Mouse (Mus musculus) heart, embryonic 15.5 days (tissue): ENCODE measurements around the gene Cdca3. TPM values are rescaled to one million over a fixed set of nuclear protein-coding genes. Genes with fewer than 3 reads are reported as not detected.

Experiments used
- ATAC-seq: fragments of 200-750 bp; cut with Nextera tagmentation; replicated peaks from 2 replicates; pipeline ENCODE4 v1.8.0; 2017; ENCODE audit warnings: low read depth, moderate TSS enrichment; ENCODE audit not compliant: insufficient number of reproducible peaks, insufficient read depth, low FRiP score
- H3K27ac ChIP-seq: fragments of 300-500 bp; sonication (generic); 2 replicates; pipeline ENCODE4 v1.5.1; 2015; ENCODE audit warnings: mild to moderate bottlenecking, inconsistent platforms
- H3K27me3 ChIP-seq: fragments of 300-500 bp; sonication (generic); 2 replicates; pipeline ENCODE4 v1.6.1; 2015; ENCODE audit warnings: inconsistent platforms
- H3K36me3 ChIP-seq: fragments of 300-500 bp; sonication (generic); 2 replicates; pipeline ENCODE4 v1.6.1; 2015; ENCODE audit warnings: mild to moderate bottlenecking, inconsistent platforms
- H3K4me1 ChIP-seq: fragments of 300-500 bp; sonication (generic); replicated peaks from 2 replicates; pipeline ENCODE4 v1.6.1; 2015; ENCODE audit warnings: inconsistent platforms
- H3K4me2 ChIP-seq: fragments of 300-500 bp; sonication (generic); 2 replicates; pipeline ENCODE4 v1.6.1; 2015; ENCODE audit warnings: inconsistent platforms, mild to moderate bottlenecking, moderate library complexity
- H3K4me3 ChIP-seq: fragments of 300-500 bp; sonication (generic); 2 replicates; pipeline ENCODE4 v1.5.1; 2015; ENCODE audit warnings: mild to moderate bottlenecking, inconsistent platforms
- H3K9ac ChIP-seq: fragments of 300-500 bp; sonication (generic); 2 replicates; pipeline ENCODE4 v1.6.1; 2015; ENCODE audit warnings: mild to moderate bottlenecking, inconsistent platforms
- H3K9me3 ChIP-seq: fragments of 300-500 bp; sonication (generic); replicated peaks from 2 replicates; pipeline ENCODE4 v1.6.1; 2016; ENCODE audit warnings: inconsistent platforms
- WGBS: fragments of 180-500 bp; shearing (Covaris S2); methylation state at CpG from one replicate; pipeline ENCODE4 v1.1.7; 2015; ENCODE audit warnings: mixed read lengths; 5-methylcytosine and 5-hydroxymethylcytosine counted together
- polyA plus RNA-seq: library from polyadenylated mRNA; unstranded; fragments of >200 nt; fragmentation: Nextera tagmentation; extraction: Ambion mirVana; gene quantifications from 2 replicates; pipeline ENCODE4 v1.2.1, GENCODE M21; 2015

Cdca3 gene
- polyA plus RNA-seq, 1 experiment from 2014 or later: 117 TPM

DNA sequence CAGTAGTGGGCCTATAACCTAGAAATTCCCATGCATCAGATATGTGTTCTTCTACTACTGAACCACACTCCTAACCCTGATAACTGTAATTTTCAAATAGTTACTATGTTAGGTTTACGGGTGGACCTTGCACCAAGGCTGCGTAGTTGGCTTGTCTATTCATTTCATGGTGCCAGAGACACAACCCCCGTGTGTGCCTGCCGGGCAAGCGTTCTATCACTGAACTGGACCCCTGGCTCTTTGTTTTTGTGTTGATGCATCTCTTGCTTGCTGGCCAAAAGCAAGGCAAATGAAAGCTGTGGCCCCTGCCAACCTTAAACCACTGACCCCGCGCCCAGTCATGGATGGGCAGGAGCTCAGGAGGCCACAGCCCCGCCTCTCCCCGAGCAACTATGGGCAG lies 52.5 kb downstream of the Cdca3 start:
- Histone ChIP-seq H3K4me3 (no peak overlapping the region), H3K9ac (no peak overlapping the region), H3K27me3 (no peaks in the 10 kb centered on the region), H3K36me3 (no peaks in the 10 kb centered on the region), H3K27ac (no peak overlapping the region), H3K4me1 (peaks cover 7% of the 10 kb centered on the region), H3K9me3 (no peaks in the 10 kb centered on the region), H3K4me2 (no peak overlapping the region)
- WGBS: 94% methylated on average over 9 of the region's 9 CpGs
- ATAC-seq: no peak

Other genes starting within 250 kb of the Cdca3 start
- gene C1s2, start 193.5 kb upstream of the Cdca3 start, polyA plus RNA-seq: not detected in 2 replicates
- 41.0 and 53.6 TPM in 2 replicates for gene Lpcat3, start 166.5 kb upstream of the Cdca3 start, polyA plus RNA-seq
- gene Emg1, start 117.4 kb upstream of the Cdca3 start, polyA plus RNA-seq: 108 and 121 TPM in 2 replicates
- gene Phb2, start 117.2 kb upstream of the Cdca3 start, polyA plus RNA-seq: 307 and 324 TPM in 2 replicates
- 5.6 and 21.1 TPM in 2 replicates for gene Ptpn6, start 90.8 kb upstream of the Cdca3 start, polyA plus RNA-seq
- 387 and 416 TPM in 2 replicates for gene Grcc10, start 88.2 kb upstream of the Cdca3 start, polyA plus RNA-seq
- gene Gm45234, start 73.5 kb upstream of the Cdca3 start, polyA plus RNA-seq: not detected in 2 replicates
- 9.3 and 11.7 TPM in 2 replicates for gene Atn1, start 73.0 kb upstream of the Cdca3 start, polyA plus RNA-seq
- 2.7 and 4.3 TPM in 2 replicates for gene Eno2, start 59.9 kb upstream of the Cdca3 start, polyA plus RNA-seq
- 0.83 and 1.0 TPM in 2 replicates for gene Lrrc23, start 49.8 kb upstream of the Cdca3 start, polyA plus RNA-seq
- 7.0 and 9.8 TPM in 2 replicates for gene Spsb2, start 20.9 kb upstream of the Cdca3 start, polyA plus RNA-seq
- gene Tpi1, start 15.3 kb upstream of the Cdca3 start, polyA plus RNA-seq: 1,247 and 1,352 TPM in 2 replicates
- gene Usp5, start 63 bp upstream of the Cdca3 start, polyA plus RNA-seq: 87.2 and 114 TPM in 2 replicates
- gene Gnb3, start 10.7 kb downstream of the Cdca3 start, polyA plus RNA-seq: 4.9 and 5.2 TPM in 2 replicates
- gene P3h3, start 28.2 kb downstream of the Cdca3 start, polyA plus RNA-seq: 14.0 and 24.2 TPM in 2 replicates
- 2.2 and 2.4 TPM in 2 replicates for gene Gpr162, start 34.4 kb downstream of the Cdca3 start, polyA plus RNA-seq
- gene Cd4, start 58.7 kb downstream of the Cdca3 start, polyA plus RNA-seq: 0.05 and 0.68 TPM in 2 replicates
- gene Lag3, start 82.2 kb downstream of the Cdca3 start, polyA plus RNA-seq: 1.2 and 1.7 TPM in 2 replicates
- gene Ptms, start 90.6 kb downstream of the Cdca3 start, polyA plus RNA-seq: 255 and 294 TPM in 2 replicates
- gene Mlf2, start 101.8 kb downstream of the Cdca3 start, polyA plus RNA-seq: 358 and 371 TPM in 2 replicates
- gene Cops7a, start 136.0 kb downstream of the Cdca3 start, polyA plus RNA-seq: 129 and 139 TPM in 2 replicates
- gene Pianp, start 167.1 kb downstream of the Cdca3 start, polyA plus RNA-seq: 0.62 and 1.1 TPM in 2 replicates
- gene Zfp384, start 179.6 kb downstream of the Cdca3 start, polyA plus RNA-seq: 9.0 and 12.4 TPM in 2 replicates
- 79.2 and 83.1 TPM in 2 replicates for gene Ing4, start 210.2 kb downstream of the Cdca3 start, polyA plus RNA-seq
- gene Acrbp, start 220.1 kb downstream of the Cdca3 start, polyA plus RNA-seq: 5.2 and 7.1 TPM in 2 replicates
- 0.35 and 0.90 TPM in 2 replicates for gene Lpar5, start 238.4 kb downstream of the Cdca3 start, polyA plus RNA-seq